Mouse (Mus musculus): ENCODE measurements at regions not wholly inside any gene's neighbourhood (a gene's known extent, or its start where the extent isn't known, plus 50 kb on each side); places are given as distances from the start of the nearest gene placed in this dataset.

DNA sequence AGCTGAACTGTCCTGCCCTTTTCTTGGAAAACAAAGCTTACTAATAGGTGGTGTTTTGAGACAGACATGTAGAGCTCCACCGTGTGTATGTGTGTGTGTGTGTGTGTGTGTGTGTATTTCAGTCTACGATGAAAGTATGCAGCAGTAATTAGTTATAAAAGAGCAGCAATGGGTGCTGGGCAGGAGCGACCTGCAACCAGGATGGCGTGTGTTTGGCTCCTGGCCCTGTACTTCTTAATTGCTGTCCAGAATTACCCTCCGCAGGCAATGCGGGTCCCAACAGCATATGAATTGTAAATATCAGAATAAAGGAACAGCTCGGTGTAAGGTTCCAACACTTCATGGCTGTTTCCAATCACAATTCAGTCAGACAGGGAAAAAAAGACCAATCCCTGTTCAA is 92.4 kb downstream of the Kcnrg start:
- TF ChIP-seq ZKSCAN1 (IDR thresholded peaks at IDR 0.05; ENCODE audit: low read depth, low read length) (no peak), GATA1 (IDR thresholded peaks at IDR 0.05; ENCODE audit: low read depth, low read length) (no peak), HCFC1 (IDR thresholded peaks at IDR 0.05; ENCODE audit: low read depth, low read length) (no peak), CTCF (IDR thresholded peaks at IDR 0.05 in 2 of 3, conservative IDR thresholded peaks at IDR 0.05 in 1 of 3; ENCODE audit: control insufficient read depth in 1 of 3, insufficient read depth in 1 of 3, low read depth in 2 of 3, low read length in 3 of 3, poor library complexity in 1 of 3, severe bottlenecking in 1 of 3) (no peak), TAL1 (IDR thresholded peaks at IDR 0.05; ENCODE audit: low read length) (no peak), RCOR1 (IDR thresholded peaks at IDR 0.05; ENCODE audit: low read depth, low read length) (no peak)

Measured in MEL (cell line).